ENCODE assay signal across 26 mouse cellular contexts in genomic region chr19:4102049-4102448, GRCm38 (mm10). TPM values are rescaled to one million over a fixed set of nuclear protein-coding genes. Genes with fewer than 3 reads are reported as not detected.
DNase-seq lines count a peak whose midpoint lies in the region; ATAC-seq and TF ChIP-seq lines count a peak whose summit lies in the region.
"Had no signal": no experiment of that assay in that cellular context is flagged by ENCODE, and none has a peak within 500 bp of the region (broad histone marks: within the 10 kb centered on the region; RNA-seq: fewer than 3 reads in every experiment).

No protein-coding gene starts in this region.

- no peak overlapping the region for H3K27ac ChIP-seq in forebrain, embryonic 10.5 days
- H3K27ac ChIP-seq in forebrain, embryonic 11.5 days (ENCODE audit: low read depth, low read length) = no peak overlapping the region
- no peak overlapping the region for H3K27ac ChIP-seq in forebrain, embryonic 12.5 days
- no peak overlapping the region for H3K27ac ChIP-seq in forebrain, postnatal 0 days (ENCODE audit: low read depth, low read length)
- no peak overlapping the region for H3K27ac ChIP-seq in midbrain, embryonic 15.5 days
- H3K27ac ChIP-seq: heart, embryonic 10.5 days; macrophage had no signal

- DNase-seq in forebrain, embryonic 10.5 days (ENCODE audit: extremely low spot score, low spot score) = no peak
- no peak for DNase-seq in forebrain, embryonic 11.5 days (ENCODE audit: low spot score)
- no peak for DNase-seq in forebrain, postnatal 0 days
- DNase-seq in lung, postnatal 36 days = no peak
- no peak for DNase-seq in adipocyte (ENCODE audit: low spot score)
- DNase-seq in ovary, postnatal 10 days (ENCODE audit: low spot score) = no peak
- DNase-seq: adrenal gland, postnatal 10 days; B cell, adult 2 months; gastrocnemius, postnatal 25 days; kidney, adult 9 months; liver; lung, adult 18-20 months; right cerebral cortex, postnatal 25 days; thymus, postnatal 25 days had no signal

- no peaks in the 10 kb centered on the region for H3K9me3 ChIP-seq in forebrain, embryonic 10.5 days
- H3K9me3 ChIP-seq in forebrain, embryonic 11.5 days (ENCODE audit: control insufficient read depth, low read length) = no peaks in the 10 kb centered on the region
- no peaks in the 10 kb centered on the region for H3K9me3 ChIP-seq in forebrain, embryonic 12.5 days
- no peaks in the 10 kb centered on the region for H3K9me3 ChIP-seq in forebrain, postnatal 0 days (ENCODE audit: low read length)
- no peaks in the 10 kb centered on the region for H3K9me3 ChIP-seq in midbrain, embryonic 15.5 days
- H3K9me3 ChIP-seq: heart, embryonic 10.5 days had no signal

- no peak for TF ChIP-seq CTCF in forebrain, postnatal 0 days (IDR thresholded peaks at IDR 0.05; ENCODE audit: low read depth)

- H3K4me2 ChIP-seq in forebrain, embryonic 11.5 days (ENCODE audit: low read depth, low read length, severe bottlenecking) = no peak overlapping the region
- 0 out of 2 replicates have a peak overlapping the region, but pooled peaks have one; percentile 95 for H3K4me2 ChIP-seq in forebrain, embryonic 12.5 days
- H3K4me2 ChIP-seq in forebrain, postnatal 0 days (ENCODE audit: low read depth) = peak overlapping the region; percentile 76; the same call in 1 of the 2 replicates
- H3K4me2 ChIP-seq in midbrain, embryonic 15.5 days = peak overlapping the region; percentile 63

- no peak overlapping the region for H3K9ac ChIP-seq in forebrain, embryonic 11.5 days (ENCODE audit: low read length)
- H3K9ac ChIP-seq in forebrain, embryonic 12.5 days = no peak overlapping the region
- H3K9ac ChIP-seq in forebrain, postnatal 0 days = no peak overlapping the region
- H3K9ac ChIP-seq in midbrain, embryonic 15.5 days = no peak overlapping the region

- peak overlapping the region; percentile 63; the same call in 1 of the 2 replicates for H3K4me3 ChIP-seq in forebrain, embryonic 10.5 days
- H3K4me3 ChIP-seq in forebrain, embryonic 11.5 days (ENCODE audit: low read depth, low read length) = no peak overlapping the region
- H3K4me3 ChIP-seq in forebrain, embryonic 12.5 days (replicated peaks) = no peak overlapping the region
- H3K4me3 ChIP-seq in forebrain, postnatal 0 days (ENCODE audit: low read depth, low read length) = no peak overlapping the region; the same call in 1 of the 2 replicates
- peak overlapping the region; percentile 63 for H3K4me3 ChIP-seq in midbrain, embryonic 15.5 days
- H3K4me3 ChIP-seq: myocyte had no signal

- ATAC-seq in forebrain, embryonic 11.5 days (replicated peaks; ENCODE audit: low FRiP score) = no peak
- ATAC-seq in forebrain, embryonic 12.5 days (ENCODE audit: low FRiP score) = no peak
- ATAC-seq in forebrain, postnatal 0 days = no peak
- no peak for ATAC-seq in midbrain, embryonic 15.5 days (replicated peaks)
- ATAC-seq: inflammation-experienced regulatory T-cells, adult 6 months had no signal

- peaks cover 46% of the 10 kb centered on the region for H3K4me1 ChIP-seq in forebrain, embryonic 10.5 days
- peaks cover 24% of the 10 kb centered on the region for H3K4me1 ChIP-seq in forebrain, embryonic 11.5 days (replicated peaks; ENCODE audit: control insufficient read depth, insufficient read depth, low read length)
- peaks cover 46% of the 10 kb centered on the region for H3K4me1 ChIP-seq in forebrain, embryonic 12.5 days
- H3K4me1 ChIP-seq in forebrain, postnatal 0 days (ENCODE audit: insufficient read depth) = 0 out of 2 replicates have a peak, but pooled peaks cover 7% of the 10 kb centered on the region
- H3K4me1 ChIP-seq in midbrain, embryonic 15.5 days = peaks cover 47% of the 10 kb centered on the region

- peaks cover 25% of the 10 kb centered on the region for H3K36me3 ChIP-seq in forebrain, embryonic 10.5 days (replicated peaks)
- H3K36me3 ChIP-seq in forebrain, embryonic 11.5 days (ENCODE audit: control insufficient read depth, insufficient read depth, low read length) = no peaks in the 10 kb centered on the region
- H3K36me3 ChIP-seq in forebrain, embryonic 12.5 days (replicated peaks) = no peaks in the 10 kb centered on the region
- peaks cover 30% of the 10 kb centered on the region for H3K36me3 ChIP-seq in forebrain, postnatal 0 days (ENCODE audit: insufficient read depth)
- peaks cover 10% of the 10 kb centered on the region; the same call in 1 of the 2 replicates for H3K36me3 ChIP-seq in midbrain, embryonic 15.5 days (replicated peaks)

- 90% methylated on average over 2 of the region's 2 CpGs for WGBS in forebrain, embryonic 10.5 days
- WGBS in forebrain, embryonic 11.5 days = 86% methylated on average over 2 of the region's 2 CpGs
- 87% methylated on average over 2 of the region's 2 CpGs for WGBS in forebrain, embryonic 12.5 days
- WGBS in forebrain, postnatal 0 days = 91% methylated on average over 2 of the region's 2 CpGs
- 83% methylated on average over 2 of the region's 2 CpGs for WGBS in midbrain, embryonic 15.5 days

- peaks cover 53% of the 10 kb centered on the region for H3K27me3 ChIP-seq in forebrain, embryonic 10.5 days (ENCODE audit: poor library complexity, severe bottlenecking)
- H3K27me3 ChIP-seq in forebrain, embryonic 11.5 days (ENCODE audit: control insufficient read depth, insufficient read depth, low read length) = peaks cover 9% of the 10 kb centered on the region; the same call in 1 of the 2 replicates
- peaks cover 43% of the 10 kb centered on the region for H3K27me3 ChIP-seq in forebrain, embryonic 12.5 days
- H3K27me3 ChIP-seq in forebrain, postnatal 0 days (ENCODE audit: insufficient read depth, low read length) = no peaks in the 10 kb centered on the region
- H3K27me3 ChIP-seq in midbrain, embryonic 15.5 days (replicated peaks) = no peaks in the 10 kb centered on the region

RNA-seq across cellular contexts. Expression of gene Pitpnm1, which starts 2.3 kb away (rescaled TPM):
- polyA plus RNA-seq in forebrain, embryonic 10.5 days (2016; fragmentation: Nextera tagmentation; extraction: Ambion mirVana) = 12.1 and 15.8 TPM in 2 replicates
- 13.9 and 18.0 TPM in 2 replicates for polyA plus RNA-seq in forebrain, embryonic 11.5 days (2014; fragmentation: Nextera tagmentation; extraction: Ambion mirVana)
- polyA plus RNA-seq in forebrain, embryonic 12.5 days (2016; fragmentation: Nextera tagmentation; extraction: Ambion mirVana) = 21.5 and 22.9 TPM in 2 replicates
- 108 and 127 TPM in 2 replicates for total RNA-seq in forebrain, postnatal 0 days (2014; rRNA removed)
- polyA plus RNA-seq in forebrain, postnatal 0 days (2015; fragmentation: Nextera tagmentation; extraction: Ambion mirVana) = 68.8 and 82.9 TPM in 2 replicates
- polyA plus RNA-seq in midbrain, embryonic 15.5 days (2015; fragmentation: Nextera tagmentation; extraction: Ambion mirVana) = 97.7 and 102 TPM in 2 replicates

RNA-seq across cellular contexts. Expression of gene Cdk2ap2, which starts 5.1 kb away (rescaled TPM):
- 85.8 and 86.6 TPM in 2 replicates for polyA plus RNA-seq in forebrain, embryonic 10.5 days (2016; fragmentation: Nextera tagmentation; extraction: Ambion mirVana)
- 73.6 and 83.9 TPM in 2 replicates for polyA plus RNA-seq in forebrain, embryonic 11.5 days (2014; fragmentation: Nextera tagmentation; extraction: Ambion mirVana)
- 70.4 and 73.9 TPM in 2 replicates for polyA plus RNA-seq in forebrain, embryonic 12.5 days (2016; fragmentation: Nextera tagmentation; extraction: Ambion mirVana)
- total RNA-seq in forebrain, postnatal 0 days (2014; rRNA removed) = 34.4 and 35.4 TPM in 2 replicates
- 59.9 and 65.4 TPM in 2 replicates for polyA plus RNA-seq in forebrain, postnatal 0 days (2015; fragmentation: Nextera tagmentation; extraction: Ambion mirVana)
- 92.3 and 92.9 TPM in 2 replicates for polyA plus RNA-seq in midbrain, embryonic 15.5 days (2015; fragmentation: Nextera tagmentation; extraction: Ambion mirVana)

RNA-seq across cellular contexts. Expression of gene Cabp2, which starts 20.7 kb away (rescaled TPM):
- not detected in 2 replicates for polyA plus RNA-seq in forebrain, embryonic 10.5 days (2016; fragmentation: Nextera tagmentation; extraction: Ambion mirVana)
- polyA plus RNA-seq in forebrain, embryonic 11.5 days (2014; fragmentation: Nextera tagmentation; extraction: Ambion mirVana) = not detected in 2 replicates
- not detected in 2 replicates for polyA plus RNA-seq in forebrain, embryonic 12.5 days (2016; fragmentation: Nextera tagmentation; extraction: Ambion mirVana)
- not detected in 2 replicates for total RNA-seq in forebrain, postnatal 0 days (2014; rRNA removed)
- not detected in 2 replicates for polyA plus RNA-seq in forebrain, postnatal 0 days (2015; fragmentation: Nextera tagmentation; extraction: Ambion mirVana)
- 0.22 TPM in 1 of 2 replicates, not detected in the other for polyA plus RNA-seq in midbrain, embryonic 15.5 days (2015; fragmentation: Nextera tagmentation; extraction: Ambion mirVana)
- total RNA-seq: gastrocnemius, postnatal 25 days; heart, postnatal 10 days; layer of hippocampus, postnatal 25 days; left cerebral cortex, postnatal 36 days had no signal
- polyA plus RNA-seq: frontal cortex, adult 2 months; heart, embryonic 10.5 days; inflammation-experienced regulatory T-cells, adult 6 months; large intestine, adult 2 months; macrophage; myocyte; testis, adult 2 months had no signal

RNA-seq across cellular contexts. Expression of gene Aip, which starts 23.6 kb away (rescaled TPM):
- 55.2 and 56.5 TPM in 2 replicates for polyA plus RNA-seq in forebrain, embryonic 10.5 days (2016; fragmentation: Nextera tagmentation; extraction: Ambion mirVana)
- polyA plus RNA-seq in forebrain, embryonic 11.5 days (2014; fragmentation: Nextera tagmentation; extraction: Ambion mirVana) = 52.3 and 59.0 TPM in 2 replicates
- 56.4 and 60.7 TPM in 2 replicates for polyA plus RNA-seq in forebrain, embryonic 12.5 days (2016; fragmentation: Nextera tagmentation; extraction: Ambion mirVana)
- 25.8 and 33.9 TPM in 2 replicates for total RNA-seq in forebrain, postnatal 0 days (2014; rRNA removed)
- polyA plus RNA-seq in forebrain, postnatal 0 days (2015; fragmentation: Nextera tagmentation; extraction: Ambion mirVana) = 85.7 and 86.2 TPM in 2 replicates
- polyA plus RNA-seq in midbrain, embryonic 15.5 days (2015; fragmentation: Nextera tagmentation; extraction: Ambion mirVana) = 99.5 and 101 TPM in 2 replicates

RNA-seq across cellular contexts. Expression of gene Gpr152, which starts 37.5 kb away (rescaled TPM):
- polyA plus RNA-seq in forebrain, embryonic 10.5 days (2016; fragmentation: Nextera tagmentation; extraction: Ambion mirVana) = not detected in 2 replicates
- polyA plus RNA-seq in forebrain, embryonic 11.5 days (2014; fragmentation: Nextera tagmentation; extraction: Ambion mirVana) = not detected in 2 replicates
- not detected in 2 replicates for polyA plus RNA-seq in forebrain, embryonic 12.5 days (2016; fragmentation: Nextera tagmentation; extraction: Ambion mirVana)
- total RNA-seq in forebrain, postnatal 0 days (2014; rRNA removed) = 0.19 and 0.23 TPM in 2 replicates
- not detected in 2 replicates for polyA plus RNA-seq in forebrain, postnatal 0 days (2015; fragmentation: Nextera tagmentation; extraction: Ambion mirVana)
- polyA plus RNA-seq in midbrain, embryonic 15.5 days (2015; fragmentation: Nextera tagmentation; extraction: Ambion mirVana) = 0.04 TPM in 1 of 2 replicates, not detected in the other
- total RNA-seq: adrenal gland, postnatal 10 days; gastrocnemius, postnatal 25 days; heart, postnatal 10 days; layer of hippocampus, postnatal 25 days; left cerebral cortex, postnatal 36 days had no signal
- polyA plus RNA-seq: heart, embryonic 10.5 days; large intestine, adult 2 months; macrophage; myocyte had no signal

Comparison
In these comparisons a context has a peak if more than half of its experiments do, and no peak if none do; other contexts are left out.
1. H3K4me3 ChIP-seq: peak in forebrain, embryonic 10.5 days (single experiment) and midbrain, embryonic 15.5 days (single experiment); none in forebrain, embryonic 11.5 days (single experiment), forebrain, embryonic 12.5 days (single experiment) and forebrain, postnatal 0 days (single experiment).